Mouse (Mus musculus) spleen, adult 2 months (tissue): ENCODE data around the gene Mpv17l2.

Experiments used
- CTCF ChIP-seq: fragments of 200-500 bp; IDR thresholded peaks from 2 replicates; pipeline ENCODE4 v1.5.1; 2011; ENCODE audit warnings: mild to moderate bottlenecking, inconsistent platforms; ENCODE audit not compliant: insufficient read depth, insufficient read length, insufficient replicate concordance; ENCODE audit errors: extremely low read depth
- POLR2A ChIP-seq: fragments of 200-500 bp; IDR thresholded peaks from 2 replicates; pipeline ENCODE4 v1.6.1; 2011; ENCODE audit warnings: low read depth, low read length, inconsistent platforms

- TF ChIP-seq CTCF, result no peak
- peak; percentile 41 for TF ChIP-seq POLR2A
These were observed 43.9 kb upstream of the Mpv17l2 start, which contains the start of gene Mast3 for GRCm38 (mm10) chr8:70804481-70805206.
